Mouse (Mus musculus): Measurements from ENCODE around the gene Abhd14b.

DNA sequence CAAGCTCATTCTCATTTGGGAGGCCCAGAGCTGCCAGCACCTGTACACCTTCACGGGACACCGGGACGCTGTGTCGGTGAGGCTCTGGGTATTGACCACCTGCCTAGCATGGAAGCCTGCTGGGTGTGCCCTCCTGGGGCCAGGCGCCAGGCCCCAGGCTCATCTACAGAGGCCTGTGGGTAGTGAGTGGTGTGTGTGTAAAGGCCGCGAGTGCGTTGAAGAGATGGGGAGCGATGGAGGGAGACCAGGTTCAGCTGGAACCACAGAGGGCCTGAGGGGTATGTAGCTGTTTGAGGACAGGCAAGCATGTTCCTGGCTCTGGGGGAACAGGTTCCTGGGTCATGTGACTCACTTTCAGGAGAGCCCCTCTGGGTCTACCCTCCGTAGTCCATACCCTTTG, 35.9 kb downstream of the Abhd14b start:
- TF ChIP-seq CTCF (IDR thresholded peaks at IDR 0.05; ENCODE audit: low read depth, low read length) (no peak), POLR2A (IDR thresholded peaks at IDR 0.05; ENCODE audit: borderline replicate concordance, low read depth, low read length) (no peak)

Data from bone marrow macrophage, adult 2 months (primary cell).